Mouse (Mus musculus): Measurements from ENCODE around the gene Ltbp2. TPM values are rescaled to one million over a fixed set of nuclear protein-coding genes. Genes with fewer than 3 reads are reported as not detected.

Gene Ltbp2
- total RNA-seq, 4 experiments from 2014 or later: 0.88 to 1.1 (median 1.1) TPM

DNA sequence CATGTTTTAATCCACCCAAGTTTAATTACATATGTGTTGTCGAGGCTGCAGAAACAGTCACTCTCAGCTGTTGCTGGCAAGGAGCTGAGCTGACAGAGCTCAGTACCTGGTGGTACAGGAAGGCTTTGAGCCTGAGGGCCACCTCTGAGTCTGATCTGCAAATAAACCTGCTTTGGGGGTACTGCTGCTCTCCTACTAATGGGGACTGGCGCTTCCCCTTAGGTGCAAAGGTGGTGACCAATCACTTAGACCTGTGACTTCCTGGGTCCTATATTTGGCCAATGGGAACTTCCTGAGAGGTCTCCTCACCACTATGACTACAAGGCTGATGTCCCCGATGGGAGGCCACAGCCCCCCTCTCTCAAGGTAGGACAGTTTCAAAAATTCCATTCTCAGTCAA lies 35.6 kb downstream of the Ltbp2 start:
- no peak for DNase-seq (ENCODE audit: low spot score)

DNA sequence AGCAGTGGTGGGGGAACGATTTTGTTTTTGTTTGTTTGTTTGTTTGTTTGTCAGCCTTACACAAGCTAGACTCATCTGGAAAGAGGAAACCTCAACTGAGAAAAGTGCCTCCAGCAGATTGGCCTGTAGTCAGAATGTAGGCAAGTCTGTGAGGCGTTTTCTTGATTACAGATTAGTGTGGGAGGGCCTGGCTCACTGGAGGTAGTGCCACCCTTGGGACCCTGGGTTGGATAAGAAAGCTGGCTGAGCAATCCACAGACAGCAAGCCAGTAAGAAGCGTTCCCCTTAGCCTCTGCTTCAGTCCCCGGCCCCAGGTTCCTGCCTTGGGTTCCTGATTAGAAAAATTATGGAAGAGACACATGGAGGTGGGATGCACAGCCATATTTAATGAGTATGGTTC lies 36.4 kb downstream of the Ltbp2 start:
- no peak for DNase-seq (ENCODE audit: low spot score)

DNA sequence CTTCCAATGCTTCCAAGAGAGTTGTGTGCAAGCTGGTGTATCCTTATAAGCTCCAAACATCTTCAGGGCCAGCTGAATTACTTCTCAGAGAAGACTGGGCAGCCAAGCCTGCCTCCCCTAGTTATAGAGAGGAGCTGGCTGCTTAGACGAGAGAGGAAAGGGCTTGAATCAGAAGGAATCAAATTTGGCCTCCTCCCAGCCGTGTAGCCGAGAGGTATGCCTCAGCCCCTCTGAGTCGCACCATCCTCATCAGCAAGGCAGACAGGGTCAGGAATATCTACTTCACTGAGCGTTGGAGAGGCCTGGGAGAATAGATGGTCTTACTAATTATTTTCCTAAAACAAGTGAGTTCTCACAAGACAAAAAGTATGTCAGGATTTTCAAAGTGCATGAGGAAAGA lies 40.7 kb downstream of the Ltbp2 start:
- DNase-seq (ENCODE audit: low spot score): no peak

DNA sequence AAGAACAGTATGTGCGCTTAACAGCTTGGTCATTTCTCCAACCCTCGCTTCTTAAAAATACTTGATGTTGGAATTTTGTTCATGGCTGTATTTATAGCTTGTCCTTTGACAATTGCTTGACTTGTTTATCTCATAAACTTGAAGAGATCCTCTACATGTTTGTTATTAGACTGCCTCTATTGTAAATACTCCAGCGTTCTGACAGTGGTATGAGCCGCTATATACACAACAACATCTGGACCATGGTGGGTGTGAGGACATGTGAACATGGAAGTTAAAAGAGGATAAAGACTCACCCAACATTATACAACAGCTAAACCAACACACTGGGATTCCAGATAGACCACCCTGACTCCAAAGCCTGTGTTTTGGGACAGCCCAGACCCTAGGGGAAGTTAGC lies 41.6 kb downstream of the Ltbp2 start:
- no peak for DNase-seq (ENCODE audit: low spot score)

DNA sequence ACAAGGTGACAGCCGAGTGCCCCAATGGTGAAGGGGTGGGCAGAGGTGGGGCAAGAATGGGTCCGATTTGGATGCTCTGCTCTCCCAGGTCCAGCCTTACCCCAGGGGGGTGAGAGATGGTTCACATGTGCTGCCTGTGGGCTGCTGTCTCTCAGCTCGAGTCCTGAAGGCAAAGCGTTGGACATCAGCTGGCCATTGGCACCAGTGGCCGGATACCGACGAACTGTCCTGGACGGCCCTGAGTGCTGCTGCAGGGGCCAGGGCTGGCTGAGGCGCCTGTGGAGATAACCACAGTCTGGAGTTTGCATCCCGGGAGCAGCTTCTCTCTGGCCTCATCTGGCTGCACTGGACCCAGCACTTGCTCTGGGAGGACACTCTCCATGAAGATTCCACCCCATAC lies 44.7 kb downstream of the Ltbp2 start:
- no peak for DNase-seq (ENCODE audit: low spot score)

DNA sequence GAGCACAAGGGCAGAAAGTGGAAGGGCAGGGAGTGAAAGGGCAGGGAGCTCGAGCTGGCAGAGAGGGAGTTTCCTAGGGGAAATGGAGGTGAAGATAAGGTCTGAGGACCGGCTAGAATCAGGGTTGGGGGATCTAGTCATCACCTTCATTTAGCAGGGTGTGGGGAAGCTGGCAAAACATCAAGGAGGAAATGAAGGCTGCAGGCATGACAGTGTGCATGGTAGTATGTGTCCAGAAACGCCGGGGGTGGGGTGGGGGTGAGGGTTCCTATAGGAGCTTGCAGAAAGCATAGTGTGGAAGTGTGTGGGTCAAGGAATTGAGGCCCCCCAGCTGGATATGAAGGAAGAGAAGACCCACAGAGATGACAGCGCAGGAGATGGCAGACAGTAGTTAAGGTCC lies 45.2 kb downstream of the Ltbp2 start:
- DNase-seq (ENCODE audit: low spot score): no peak

DNA sequence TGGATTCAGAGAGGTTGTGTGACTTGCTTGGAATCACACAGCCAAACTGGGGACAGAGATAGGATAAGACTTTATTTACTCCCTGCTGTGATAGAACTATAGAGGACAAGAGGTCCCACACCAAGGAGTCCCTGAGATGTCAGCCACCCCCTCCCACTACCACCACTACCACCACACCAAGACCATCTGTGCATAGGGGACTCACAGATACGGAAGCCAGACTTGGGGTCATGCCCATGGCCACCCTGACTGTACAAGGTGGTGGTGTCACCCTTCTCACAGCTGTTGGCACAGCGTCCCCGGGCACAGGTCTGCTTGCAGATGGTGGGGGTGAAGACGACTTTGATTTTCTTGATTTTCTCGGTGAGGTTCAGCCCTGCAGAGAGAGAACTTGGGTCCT lies 45.9 kb downstream of the Ltbp2 start:
- no peak for DNase-seq (ENCODE audit: low spot score)

DNA sequence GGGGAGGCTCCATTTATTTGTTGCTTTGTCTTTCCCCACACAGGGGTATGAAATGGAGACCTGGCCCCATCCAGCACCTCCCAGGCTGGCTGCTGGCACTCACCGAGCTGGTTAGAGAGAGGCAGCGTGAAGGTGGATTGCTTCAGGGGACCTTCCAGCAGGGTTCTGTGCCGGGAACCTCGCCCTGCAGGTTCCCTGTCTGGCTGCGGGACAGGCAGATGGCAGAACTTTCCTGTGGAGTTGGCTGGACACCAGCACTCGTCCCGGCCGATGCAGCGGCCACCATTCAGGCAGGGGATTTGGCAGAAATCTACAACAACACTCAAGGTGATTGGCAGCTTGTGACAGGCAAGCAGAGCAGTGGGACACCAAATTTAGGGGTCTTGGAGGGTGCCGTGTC lies 46.4 kb downstream of the Ltbp2 start:
- no peak for DNase-seq (ENCODE audit: low spot score)

DNA sequence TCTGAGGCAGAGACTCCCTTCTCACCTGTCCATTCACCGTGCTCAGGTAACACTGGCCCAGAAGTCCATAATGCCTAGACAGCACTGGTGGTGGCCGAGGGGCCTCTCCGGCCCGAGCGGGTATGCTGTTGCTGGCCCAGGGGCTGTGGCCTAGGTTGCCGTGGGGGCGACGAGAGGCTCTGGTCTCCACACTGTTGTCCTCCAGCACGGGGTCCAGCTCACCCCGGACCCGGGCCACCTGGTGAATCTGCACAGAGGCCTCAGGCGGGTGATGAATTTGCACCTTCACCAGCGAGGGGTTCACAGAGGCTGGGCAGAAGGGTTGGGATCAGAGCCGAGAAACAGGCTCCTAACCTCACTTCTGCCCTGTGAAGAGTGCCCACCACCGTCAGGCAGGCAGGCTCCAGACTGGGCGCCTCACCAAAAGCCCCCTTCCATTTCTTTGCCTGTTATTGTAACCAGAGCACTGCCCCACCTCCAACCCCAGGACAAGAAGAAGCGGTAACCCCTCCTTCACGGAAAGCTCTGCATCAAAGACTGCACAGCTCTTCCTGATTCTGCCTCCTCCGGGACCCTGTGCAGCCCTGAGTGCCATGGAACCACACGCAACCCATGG lies 47.1 kb downstream of the Ltbp2 start:
- DNase-seq (ENCODE audit: low spot score): no peak

DNA sequence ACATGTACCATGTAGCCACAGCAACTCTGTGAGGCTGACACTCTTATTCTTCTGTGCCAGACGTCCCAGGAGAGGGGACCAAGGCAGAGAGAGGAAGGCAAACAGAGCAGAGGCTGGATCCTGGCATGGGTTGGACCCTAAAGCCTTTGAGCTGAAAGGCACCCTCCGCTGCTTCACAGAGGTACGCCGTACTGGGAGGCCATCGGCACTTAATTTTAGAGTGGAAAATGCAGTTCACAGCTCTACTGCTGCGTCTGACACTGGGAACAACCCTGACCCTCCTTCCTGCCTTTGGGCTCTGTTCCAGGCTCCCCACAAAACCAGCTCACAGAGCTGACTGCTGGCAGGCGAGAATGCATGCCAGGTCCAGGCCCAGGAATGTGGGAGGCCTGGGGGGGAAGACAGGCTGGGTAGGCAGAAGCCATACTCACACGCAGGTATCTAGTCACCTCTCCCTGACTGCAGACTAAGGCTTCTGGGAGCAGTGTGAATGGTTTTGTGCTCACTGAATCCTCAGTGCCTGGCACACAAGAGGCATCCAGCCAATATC lies 48.9 kb downstream of the Ltbp2 start:
- no peak for DNase-seq (ENCODE audit: low spot score)

DNA sequence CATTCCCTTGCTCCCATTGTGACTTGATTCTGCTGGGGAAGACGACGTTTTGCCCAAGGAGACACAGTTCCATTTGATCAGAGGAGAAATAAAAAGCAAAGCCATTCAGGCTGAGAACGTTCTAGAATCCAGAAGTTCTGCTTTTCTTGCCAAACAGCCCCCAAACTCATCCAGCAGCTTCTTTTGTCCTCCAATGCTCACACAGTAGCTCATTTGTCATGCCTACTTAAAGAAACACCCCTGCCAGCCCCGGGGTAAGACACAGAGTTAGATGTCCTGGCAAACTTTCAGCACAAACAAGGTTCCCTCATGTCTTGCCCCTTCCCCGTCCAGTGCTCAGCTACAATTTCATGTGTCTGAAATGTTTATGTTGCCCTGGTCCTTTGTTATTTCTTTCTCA lies 52.1 kb downstream of the Ltbp2 start:
- no peak for DNase-seq (ENCODE audit: low spot score)

DNA sequence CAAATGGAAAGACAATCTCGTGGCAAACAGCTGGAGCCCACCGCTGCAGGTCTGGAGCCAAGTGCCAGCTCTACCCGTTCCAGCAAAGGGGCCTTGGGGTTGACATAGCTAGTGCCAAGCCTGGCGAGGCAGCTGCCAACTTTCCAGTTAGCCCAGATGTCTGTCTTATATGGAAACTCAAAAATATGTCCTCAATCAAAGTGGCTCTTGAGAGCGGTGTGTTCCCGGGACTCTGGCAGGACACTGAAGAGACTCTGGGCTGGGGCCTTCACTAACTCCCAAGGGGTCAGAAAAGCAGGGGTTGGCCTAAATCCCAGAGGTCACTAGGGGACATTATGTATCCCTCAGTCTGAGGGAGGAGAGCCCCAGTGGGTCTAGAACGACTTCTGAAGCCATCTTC lies 52.7 kb downstream of the Ltbp2 start:
- peak; percentile 55 for DNase-seq (ENCODE audit: low spot score)

DNA sequence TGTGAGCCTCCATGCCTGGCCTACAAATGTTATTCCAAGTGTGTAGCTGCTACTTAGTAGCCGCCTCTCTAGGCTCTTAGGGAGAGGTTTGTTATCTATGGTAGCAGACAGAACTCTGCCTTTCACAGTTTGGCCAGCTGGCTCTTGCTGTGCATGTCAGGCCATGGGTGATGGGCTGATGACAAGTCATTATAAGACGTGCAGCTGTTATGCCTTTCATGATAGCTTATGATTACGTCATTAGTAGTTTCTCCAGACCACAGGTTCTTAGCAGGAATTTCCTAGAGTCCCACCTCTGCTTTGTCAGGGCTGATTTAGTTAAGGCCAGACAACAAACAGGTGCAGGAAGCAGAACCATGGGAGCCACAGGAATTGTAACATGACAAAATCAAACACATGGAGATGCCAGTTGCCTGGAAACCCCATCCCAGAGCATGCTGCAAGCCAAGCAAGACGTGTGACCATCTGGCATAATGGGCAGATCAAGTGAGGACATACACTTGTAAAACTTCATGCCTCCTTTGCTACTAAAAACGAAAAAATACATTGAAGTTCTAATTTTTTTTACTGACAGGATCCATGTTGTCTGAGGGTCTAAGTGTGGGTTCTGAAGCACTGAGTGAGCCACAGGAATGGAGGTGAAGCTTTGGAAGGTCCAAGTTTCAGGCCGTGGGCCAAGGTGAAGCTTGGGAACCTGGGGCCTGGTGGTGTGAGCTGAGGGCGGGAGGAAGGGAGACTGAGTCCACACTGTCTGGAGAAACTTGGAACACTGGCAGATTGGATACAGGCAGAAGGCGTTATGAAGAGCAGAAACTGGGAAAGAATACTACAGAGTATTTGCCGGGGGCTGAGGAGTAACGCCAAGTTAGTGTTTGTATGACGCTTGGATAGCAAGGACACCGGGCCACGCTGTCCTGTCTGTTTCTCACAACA lies 56.8 kb downstream of the Ltbp2 start:
- peak; percentile 37 for DNase-seq (ENCODE audit: low spot score)

DNA sequence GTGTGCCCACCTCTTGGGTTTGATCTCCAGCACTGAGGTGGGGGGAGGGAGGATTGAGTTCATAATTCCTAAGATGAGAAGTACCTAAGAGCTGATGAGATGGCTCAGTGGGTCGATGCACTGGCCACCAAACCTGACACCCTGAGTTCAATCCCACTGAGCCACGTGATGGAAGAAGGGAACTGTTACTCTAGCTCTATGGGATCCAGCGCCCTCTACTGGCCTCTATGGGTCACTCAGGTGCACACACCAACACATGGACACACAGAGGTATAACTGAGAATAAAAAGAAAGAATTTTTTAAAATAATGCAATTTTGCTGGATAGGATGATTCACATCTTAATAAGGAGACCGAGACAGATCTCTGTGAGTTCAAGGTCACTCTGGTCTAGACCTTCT lies 57.8 kb downstream of the Ltbp2 start:
- no peak for DNase-seq (ENCODE audit: low spot score)

DNA sequence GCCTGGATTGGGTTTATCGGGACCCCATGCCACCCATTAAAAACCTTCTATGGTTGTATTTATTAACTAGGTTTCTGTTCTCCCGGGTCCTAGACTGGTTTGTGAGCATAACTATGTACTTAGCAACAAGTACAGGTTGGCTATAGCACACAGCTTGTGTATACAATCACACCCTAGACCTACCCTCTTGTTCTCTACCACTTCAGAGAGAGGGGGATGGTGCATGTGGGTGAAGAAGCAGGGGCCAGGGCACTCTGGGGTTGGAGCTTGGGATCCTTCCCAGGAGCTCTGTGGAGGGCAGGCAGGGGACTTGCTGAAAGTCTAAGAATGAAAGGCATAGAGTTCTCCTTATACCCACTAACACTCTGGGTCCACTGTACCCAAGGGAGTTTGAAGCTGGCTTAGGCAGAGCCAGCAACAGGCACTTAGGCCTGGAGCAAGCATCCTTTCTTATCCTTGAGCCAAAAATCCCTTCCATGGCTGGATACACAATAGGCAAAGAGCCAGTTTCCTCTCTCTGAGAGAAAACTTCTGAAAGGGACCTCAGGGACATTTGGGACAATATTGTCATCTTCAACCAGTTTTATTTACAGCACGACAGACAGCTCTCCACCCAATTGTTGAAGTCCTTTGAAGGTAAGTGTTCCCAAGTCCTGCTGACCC lies 61.5 kb downstream of the Ltbp2 start:
- DNase-seq (ENCODE audit: low spot score): no peak

DNA sequence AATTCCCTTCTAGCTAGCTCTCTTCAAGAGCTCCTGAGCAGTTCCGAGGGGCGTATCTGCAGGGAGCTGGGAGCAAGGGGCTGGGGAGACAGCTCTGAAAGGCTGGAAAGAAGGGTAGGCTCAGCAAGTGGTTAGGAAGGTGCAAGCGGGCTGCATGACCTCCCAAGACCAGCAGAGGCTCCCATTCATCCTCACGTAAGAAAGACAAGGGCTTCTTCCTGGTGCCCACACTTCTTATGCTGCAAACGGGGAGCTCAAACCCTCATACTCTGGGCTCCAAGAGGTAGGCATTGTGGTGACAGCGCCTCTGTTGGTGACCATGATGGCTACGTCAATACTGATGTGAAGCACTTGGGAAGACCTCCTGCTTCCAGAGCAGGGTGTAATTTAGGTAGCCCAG lies 62.6 kb downstream of the Ltbp2 start:
- no peak for DNase-seq (ENCODE audit: low spot score)

DNA sequence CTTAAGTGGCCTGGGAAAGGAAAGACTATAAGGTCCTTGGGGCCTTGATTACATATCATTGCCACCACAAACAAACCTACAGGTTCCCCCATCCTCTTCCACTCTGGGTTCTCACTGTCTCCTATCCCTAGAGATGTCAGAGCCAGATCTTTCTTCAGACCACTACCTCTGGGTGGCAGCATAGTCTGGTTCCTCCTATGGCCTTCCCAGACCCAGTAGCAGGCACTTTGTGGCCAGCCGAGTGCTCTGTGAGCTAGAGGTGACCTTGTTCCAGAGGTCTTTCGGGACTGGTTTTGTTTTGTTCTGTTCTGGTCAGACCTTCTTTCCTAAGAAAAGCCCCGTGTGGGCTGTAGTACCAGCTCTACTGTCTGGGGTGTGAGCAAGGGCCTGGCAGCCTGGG lies 64.3 kb downstream of the Ltbp2 start:
- DNase-seq (ENCODE audit: low spot score): no peak

DNA sequence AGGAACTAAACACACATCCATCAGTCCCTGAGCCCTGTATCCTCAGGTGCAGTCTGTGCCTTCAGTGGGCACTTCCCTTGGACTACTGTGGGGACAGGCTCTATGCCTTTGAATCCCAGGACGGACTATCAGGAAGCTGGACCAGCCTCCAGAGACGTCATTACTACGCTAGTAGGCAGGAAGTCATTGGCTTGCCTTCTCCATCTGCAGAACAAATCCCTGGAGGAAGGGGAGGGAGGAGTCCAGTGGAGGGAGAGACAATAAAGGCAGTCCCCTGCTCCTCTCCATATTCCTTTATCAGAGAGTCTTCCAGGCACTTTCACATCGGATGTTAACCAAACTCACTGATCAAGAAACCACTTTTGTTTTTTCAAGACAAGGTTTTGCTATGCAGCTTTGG lies 64.8 kb downstream of the Ltbp2 start:
- no peak for DNase-seq (ENCODE audit: low spot score)

DNA sequence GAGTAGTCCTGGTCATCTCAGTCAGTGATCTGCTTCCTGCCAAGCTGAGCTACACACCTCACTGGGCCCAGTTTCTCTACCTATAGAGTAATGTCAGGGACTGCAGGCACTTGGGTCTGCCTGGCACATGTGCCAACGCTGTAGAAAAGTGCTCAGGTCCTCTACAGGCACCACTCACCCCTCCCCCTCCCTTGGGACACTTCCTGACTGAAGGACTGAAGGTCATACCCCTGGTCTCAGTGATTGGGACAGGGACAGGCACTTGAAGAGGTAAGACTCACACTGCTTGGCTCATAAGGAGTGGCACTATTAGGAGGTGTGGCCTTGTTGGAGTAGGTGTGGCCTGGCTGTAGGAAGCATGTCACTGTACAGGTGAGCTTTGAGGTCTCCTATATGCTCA lies 65.5 kb downstream of the Ltbp2 start:
- no peak for DNase-seq (ENCODE audit: low spot score)

DNA sequence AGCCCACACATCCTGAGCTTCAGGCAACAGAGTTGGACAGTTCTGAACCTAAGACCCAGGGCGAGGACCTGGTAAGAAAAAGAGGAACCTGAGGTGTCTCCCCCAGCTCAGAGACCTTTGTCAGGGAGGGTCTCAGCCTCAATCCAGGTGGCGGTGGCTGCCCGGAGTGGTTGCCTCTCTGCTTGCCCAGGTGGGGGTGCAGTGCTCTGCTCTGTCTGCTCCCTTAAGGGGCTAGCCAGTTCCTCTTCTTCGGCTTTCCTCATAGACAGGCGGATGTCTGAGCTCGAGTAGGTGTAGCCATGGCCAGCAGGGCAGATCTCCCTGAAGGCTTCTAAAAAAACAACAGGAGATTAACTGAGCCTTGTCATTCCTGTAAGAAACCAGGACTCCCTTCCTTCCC lies 67.3 kb downstream of the Ltbp2 start:
- no peak for DNase-seq (ENCODE audit: low spot score)

DNA sequence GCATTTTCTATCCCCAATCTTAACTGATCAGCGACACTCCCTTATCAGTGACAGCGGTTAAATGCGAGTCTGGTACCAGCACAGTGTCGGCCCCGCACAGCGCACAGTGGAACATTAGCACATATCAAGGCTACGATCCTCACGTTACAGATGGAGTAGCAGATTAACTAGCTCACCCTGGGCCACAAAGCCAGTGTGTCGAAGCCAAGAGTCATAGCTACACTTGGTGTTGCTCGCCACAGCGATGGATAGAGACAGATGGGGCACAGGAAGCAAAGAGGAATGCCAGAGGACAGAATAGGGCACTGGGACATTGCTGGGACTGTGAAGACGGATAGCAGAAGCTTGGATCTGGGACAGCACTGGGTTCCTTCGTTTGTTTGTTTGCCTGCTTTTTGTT lies 69.0 kb downstream of the Ltbp2 start:
- DNase-seq (ENCODE audit: low spot score): no peak

DNA sequence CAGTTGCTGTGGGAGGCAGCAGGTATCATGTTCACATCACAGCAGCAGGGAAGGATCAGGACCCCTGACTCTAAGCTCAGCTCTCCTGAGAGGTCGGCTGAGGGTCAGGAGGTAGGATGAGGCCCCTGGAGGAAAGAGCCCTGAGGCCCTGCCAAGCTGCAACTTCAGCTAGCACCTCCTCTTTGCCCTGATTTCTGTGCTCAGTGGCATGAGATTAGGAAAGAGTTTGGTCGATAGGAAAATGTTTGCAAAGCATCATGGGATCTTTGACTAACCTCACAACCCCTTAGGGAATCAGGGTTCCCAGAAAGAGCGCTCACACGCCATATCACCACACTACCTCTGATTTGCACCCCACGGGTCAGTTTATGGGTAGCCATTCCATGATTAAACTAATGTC lies 69.6 kb downstream of the Ltbp2 start:
- no peak for DNase-seq (ENCODE audit: low spot score)

DNA sequence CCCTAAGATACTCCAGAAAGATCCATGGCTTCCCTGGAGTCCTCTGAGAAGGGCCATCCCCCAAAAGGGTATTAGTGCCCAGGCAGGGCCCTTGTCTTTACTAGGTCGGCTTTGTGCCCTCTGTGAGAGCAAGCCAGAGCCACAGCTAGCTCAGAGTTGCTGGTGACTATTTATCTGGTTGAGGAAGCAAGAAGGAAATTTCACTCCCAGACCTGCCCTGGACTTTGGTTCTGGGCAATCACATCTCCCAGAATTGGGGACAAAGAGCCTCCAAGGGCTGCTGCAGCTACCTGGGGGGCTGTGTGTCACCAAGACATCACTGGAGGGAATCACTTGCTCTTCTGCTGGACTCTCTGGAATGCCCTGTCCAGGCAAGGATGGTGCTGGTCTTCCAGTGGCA lies 70.3 kb downstream of the Ltbp2 start:
- DNase-seq (ENCODE audit: low spot score): no peak

Data from heart, adult 8-10 months (tissue).